Mouse (Mus musculus) brain, embryonic 18.5 days (tissue): Measurements from ENCODE around the gene Hectd4.
"Not testable (repeated sequence)": the region's sequence is repeated elsewhere in the genome, so short reads cannot be mapped to it uniquely, and the experiment has no call there.

Experiments
- DNase-seq: peaks from one replicate; pipeline ENCODE4 v3.0.0-alpha.2; 2012; ENCODE audit warnings: low read depth, low spot score

Gene Hectd4

DNA sequence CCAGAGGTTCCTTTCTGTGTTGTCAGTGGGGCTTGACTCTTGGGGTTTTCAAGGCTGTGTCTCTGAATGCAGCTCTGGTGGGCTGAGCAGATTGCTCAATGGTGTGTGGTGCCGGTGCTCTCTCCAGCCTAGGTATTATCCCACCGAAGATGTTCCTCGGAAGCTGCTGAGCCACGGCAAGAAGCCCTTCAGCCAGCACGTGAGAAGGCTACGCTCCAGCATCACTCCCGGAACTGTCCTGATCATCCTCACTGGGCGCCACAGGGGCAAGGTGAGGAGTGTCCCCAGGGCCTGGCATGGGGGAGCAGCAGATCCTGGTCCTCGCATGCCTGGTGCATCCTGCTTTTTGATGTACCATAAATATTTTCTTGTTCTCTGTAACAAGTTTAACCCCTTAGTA, 13.5 kb upstream of the Hectd4 start:
- no peak for DNase-seq

DNA sequence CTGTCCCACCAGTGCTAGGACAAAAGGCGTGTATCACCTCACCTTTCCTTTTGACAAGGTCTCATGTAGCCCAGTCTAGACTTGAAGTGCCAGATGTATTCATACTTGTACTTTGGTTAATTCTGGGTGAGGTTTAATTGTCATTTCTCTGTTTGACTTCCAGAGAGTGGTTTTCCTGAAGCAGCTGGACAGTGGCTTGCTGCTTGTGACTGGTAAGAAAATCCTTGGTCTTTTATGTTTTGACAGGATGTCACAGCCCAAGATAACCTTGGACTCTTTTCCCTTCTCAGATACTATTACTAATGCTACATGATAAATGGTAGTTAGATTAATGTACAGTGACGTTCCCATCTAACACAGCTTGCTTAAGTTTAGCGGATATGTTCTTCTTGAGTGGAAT, 13.0 kb upstream of the Hectd4 start:
- DNase-seq, result no peak

DNA sequence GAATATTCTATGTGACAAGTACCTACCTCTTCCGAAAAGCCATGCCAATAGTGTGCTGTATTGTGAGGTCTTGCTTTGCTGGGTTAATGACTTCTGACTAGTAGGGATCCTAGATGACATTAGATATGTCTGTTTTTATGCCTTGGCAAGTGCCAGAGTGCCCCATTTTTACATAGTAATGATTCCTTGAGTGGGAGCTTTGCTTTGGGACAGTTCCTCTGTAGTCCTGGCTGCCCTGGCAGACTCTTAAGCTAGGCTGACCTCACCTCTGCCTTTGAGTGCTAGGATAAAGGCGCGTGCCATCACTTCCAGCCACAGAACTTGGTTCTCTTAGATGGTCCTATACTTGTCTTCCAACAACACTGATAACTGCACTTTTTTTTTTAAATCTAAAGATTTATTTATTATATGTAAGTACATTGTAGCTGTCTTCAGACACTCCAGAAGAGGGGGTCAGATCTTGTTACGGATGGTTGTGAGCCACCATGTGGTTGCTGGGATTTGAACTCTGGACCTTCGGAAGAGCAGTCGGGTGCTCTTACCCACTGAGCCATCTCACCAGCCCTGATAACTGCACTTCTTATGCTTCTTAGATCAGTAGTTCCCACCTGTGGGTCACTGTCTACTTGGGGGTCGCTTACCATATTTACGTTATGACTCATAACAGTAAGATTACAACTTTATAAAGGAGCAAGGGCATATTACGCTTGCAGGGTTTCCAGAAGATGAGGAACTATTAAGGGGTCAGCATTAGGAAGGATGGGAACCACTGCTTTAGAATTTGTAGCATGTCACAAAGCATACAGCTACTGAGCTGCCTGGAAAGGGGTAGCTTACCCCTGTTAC, 10.0 kb upstream of the Hectd4 start:
- DNase-seq, result no peak

GRCm38 (mm10) chr5:121210601-121210924, 9.5 kb upstream of the Hectd4 start:
- DNase-seq, result no peak

GRCm38 (mm10) chr5:121212108-121212507, 7.9 kb upstream of the Hectd4 start:
- DNase-seq, result no peak

DNA sequence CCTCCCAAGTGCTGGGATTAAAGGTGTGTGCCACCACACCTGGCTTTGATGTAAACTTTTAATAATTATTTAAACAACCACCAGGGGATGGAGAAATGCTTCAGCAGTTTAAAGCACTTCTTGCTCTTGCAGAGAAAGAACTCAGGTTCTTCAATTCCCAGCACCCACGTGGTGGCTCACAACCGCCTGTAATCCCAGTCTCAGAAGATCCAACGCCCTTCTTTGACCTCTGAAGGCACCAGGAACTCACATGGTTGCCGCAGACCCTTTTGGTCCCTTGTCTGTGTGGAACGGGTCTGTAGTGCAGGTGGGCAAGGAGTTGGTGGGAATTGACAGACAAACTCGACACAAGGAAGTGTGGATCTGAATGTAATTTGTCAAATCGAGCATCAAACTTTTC, 5.3 kb upstream of the Hectd4 start:
- no peak for DNase-seq

DNA sequence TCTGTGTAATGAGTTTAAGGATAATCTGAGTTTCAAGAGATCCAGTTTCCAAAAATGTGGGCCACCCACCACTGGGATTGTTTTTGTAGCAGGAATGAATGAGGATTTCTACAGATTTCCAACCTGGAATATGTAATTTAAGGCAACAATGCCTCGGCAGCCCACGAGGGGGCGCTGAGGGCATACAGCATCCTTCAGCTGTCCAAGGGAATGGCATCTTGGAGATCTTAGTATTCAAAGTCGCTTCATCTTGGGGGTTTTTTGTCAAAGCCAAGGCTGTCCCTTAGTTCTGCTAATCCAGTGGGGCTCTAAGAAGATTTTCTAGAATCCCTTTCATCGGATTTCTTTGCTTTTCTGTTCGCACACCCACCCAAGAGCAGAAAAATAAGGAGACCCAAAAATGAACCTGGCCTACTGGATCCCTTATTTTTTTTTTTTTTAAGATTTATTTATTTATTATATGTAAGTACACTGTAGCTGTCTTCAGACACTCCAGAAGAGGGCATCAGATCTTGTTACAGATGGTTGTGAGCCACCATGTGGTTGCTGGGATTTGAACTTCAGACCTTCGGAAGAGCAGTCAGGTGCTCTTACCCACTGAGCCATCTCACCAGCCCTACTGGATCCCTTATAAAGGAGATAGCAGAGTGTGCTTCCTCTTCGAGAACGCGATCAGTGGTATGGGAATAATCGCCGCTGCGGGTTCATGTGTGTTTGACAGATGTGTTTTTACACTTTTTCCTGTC, 4.5 kb upstream of the Hectd4 start:
- no peak for DNase-seq

DNA sequence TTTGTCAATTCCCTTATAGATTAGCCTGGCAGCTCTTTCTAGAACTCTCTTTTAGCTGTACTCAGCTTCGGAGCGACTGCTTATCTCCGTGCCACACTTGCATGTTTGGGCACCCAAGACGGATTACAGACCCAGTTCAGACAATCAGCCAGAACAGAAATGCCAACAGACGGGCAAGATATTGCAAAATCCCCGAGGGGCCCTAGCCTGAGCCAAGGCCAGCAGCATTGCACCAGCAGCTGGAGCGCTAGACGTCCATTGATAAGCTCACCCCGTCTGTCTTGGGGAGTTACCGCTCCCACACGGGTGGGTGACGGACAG, 3.9 kb upstream of the Hectd4 start:
- DNase-seq, result no peak

- DNase-seq, result not testable (repeated sequence)
Observed at GRCm38 (mm10) chr5:121216584-121217312, 3.3 kb upstream of the Hectd4 start.

- no peak for DNase-seq
Observed at GRCm38 (mm10) chr5:121217313-121217634, 2.7 kb upstream of the Hectd4 start.

GRCm38 (mm10) chr5:121219190-121219589, 829 bp upstream of the Hectd4 start:
- no peak for DNase-seq

GRCm38 (mm10) chr5:121220732-121221301, 798 bp downstream of the Hectd4 start:
- no peak for DNase-seq

GRCm38 (mm10) chr5:121221328-121221850, 1.4 kb downstream of the Hectd4 start:
- DNase-seq, result no peak

- DNase-seq, result not testable (repeated sequence)
Observed at GRCm38 (mm10) chr5:121224020-121224419, 4.0 kb downstream of the Hectd4 start.

DNA sequence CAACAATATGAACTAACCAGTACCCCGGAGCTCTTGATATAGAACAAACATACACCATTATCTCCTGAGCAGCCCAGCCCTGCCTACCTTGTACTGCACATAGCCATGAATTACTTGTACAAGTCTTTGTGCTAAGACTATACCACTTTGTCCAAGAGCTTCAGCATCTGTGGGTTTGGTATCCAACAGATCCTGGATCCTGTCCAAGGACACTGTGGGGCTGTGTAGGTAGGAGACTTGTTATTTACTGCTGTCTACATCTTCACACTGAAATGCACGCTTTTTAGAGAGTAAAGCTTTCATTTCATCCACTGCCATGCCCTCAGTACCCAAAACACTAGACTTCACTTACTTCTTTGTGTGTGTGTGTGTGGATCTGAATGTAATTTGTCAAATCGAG, 4.8 kb downstream of the Hectd4 start:
- no peak for DNase-seq

DNA sequence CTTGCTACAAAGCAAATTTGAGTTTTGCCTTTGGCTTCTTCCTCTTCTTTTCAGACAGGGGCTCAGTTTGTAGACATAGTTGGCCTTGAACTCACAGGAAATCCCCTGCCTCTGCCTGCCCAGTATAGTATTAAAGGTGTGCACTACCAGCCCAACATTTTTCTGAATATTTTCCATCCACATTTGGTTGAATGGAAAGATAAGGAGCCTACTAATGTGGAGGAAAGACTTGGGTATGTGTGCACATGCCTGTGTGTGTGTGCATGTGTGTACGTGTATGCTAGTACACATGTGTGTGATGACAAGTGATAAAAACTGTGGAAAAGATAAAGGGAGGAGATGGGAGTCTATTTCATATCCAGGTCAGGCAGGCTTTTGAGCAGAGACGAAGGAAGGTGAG, 5.8 kb downstream of the Hectd4 start:
- DNase-seq, result no peak

GRCm38 (mm10) chr5:121226406-121226805, 6.4 kb downstream of the Hectd4 start:
- no peak for DNase-seq

- DNase-seq, result no peak
Observed at GRCm38 (mm10) chr5:121226845-121227244, 6.8 kb downstream of the Hectd4 start.

GRCm38 (mm10) chr5:121227330-121227729, 7.3 kb downstream of the Hectd4 start:
- not testable (repeated sequence) for DNase-seq

- no peak for DNase-seq
Observed at GRCm38 (mm10) chr5:121229182-121229581, 9.2 kb downstream of the Hectd4 start.

GRCm38 (mm10) chr5:121230811-121231210, 10.8 kb downstream of the Hectd4 start:
- DNase-seq, result no peak

GRCm38 (mm10) chr5:121232789-121233188, 12.8 kb downstream of the Hectd4 start:
- DNase-seq, result no peak
